Mouse (Mus musculus) telencephalon, adult 2 months (tissue): ENCODE measurements around the gene Olfr866.

Source experiments
- DNase-seq: peaks from one replicate; pipeline ENCODE4 v3.0.0-alpha.2; 2011; ENCODE audit warnings: low read depth, low spot score

The Olfr866 gene

DNA sequence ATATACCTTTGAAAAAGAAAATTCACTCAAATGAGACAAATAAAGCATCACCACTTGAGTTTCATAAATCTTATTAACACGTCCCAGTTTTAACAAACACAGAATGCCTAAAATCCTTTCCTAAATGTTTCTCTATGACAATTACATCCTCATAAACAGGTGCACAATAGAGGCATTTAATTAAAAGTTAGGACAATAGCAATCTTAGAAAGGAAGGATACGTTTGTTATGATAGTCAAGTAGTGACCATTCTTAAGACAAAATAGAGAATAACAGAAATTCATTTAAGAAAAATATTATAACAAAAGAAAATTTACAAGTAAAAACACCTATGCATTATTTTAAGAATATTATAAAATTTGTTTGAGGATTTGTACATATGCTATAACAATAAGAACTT, at the start of gene Olfr866:
Gene Olfr866, minus strand, starts transcription at position 101 of the 400 bp plus-strand sequence.
- no peak for DNase-seq

DNA sequence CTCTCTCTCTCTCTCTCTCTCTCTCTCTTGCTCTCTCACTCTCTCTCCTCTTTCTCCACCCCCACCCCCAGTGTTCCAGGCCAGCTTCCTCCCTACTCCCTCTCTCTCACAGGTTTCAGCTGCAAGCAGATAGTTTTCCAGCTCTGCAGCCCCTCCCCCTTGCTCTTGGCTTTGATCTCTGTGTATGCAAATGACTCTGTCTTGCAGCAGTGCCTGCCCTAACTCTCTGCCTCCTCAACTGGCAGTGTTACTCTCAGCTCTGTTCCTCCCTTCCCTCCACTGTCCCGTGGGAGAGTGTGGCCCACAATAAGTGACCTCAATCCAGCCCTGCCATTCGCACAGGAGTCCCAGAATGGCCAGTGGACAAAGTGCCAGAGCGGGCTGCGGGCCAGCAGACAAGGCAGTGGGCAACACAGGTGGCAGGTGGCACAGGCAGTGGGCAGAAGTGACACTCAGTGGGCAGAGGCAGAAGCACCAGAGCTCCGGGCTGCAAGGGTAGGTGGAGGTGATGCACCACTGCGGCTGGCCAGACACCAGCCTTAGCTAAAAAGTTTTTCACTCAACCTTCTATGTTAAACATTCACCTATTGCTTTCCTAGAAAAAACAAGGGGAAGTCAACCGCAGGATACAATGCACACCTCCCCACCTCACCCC, 45.8 kb upstream of the Olfr866 start:
- DNase-seq: no peak

DNA sequence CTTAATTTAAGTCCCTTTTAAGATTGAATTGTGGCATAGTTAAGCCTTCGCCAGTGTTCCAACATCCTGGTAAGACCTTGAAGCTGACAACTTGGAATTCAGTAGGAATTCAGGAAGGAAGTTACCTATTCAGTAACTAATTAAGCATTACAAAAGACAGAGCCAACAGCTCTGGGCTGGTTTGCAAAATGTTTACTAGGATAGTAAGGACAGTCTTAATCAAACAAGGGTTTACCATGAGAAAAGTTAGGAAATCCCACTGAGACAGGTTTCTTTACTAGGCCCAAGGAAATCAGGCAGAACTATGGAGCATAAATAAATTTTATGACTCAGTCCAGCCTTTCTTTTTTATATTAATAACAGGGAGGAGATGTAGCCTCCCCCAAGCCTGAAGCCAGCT, 43.5 kb upstream of the Olfr866 start:
- no peak for DNase-seq

DNA sequence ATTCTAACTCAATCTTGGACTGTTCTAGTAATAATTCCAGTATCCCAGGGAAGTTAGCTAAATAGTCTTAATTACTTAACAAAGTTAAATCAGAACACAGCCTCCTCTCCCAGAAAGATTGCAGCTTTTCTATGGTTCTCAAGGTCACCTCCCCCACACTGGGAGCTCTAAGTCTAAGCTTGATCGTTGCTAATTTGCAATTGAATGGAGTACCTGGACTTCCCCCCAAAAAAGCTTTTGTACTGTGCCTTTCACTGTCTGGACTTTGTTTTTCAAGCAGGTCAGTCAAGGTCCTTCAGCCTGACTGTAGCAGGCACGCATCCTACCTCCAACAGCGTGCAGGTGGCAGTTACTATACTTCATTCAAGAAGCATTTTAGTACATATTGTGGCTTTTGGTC, 42.4 kb upstream of the Olfr866 start:
- no peak for DNase-seq

DNA sequence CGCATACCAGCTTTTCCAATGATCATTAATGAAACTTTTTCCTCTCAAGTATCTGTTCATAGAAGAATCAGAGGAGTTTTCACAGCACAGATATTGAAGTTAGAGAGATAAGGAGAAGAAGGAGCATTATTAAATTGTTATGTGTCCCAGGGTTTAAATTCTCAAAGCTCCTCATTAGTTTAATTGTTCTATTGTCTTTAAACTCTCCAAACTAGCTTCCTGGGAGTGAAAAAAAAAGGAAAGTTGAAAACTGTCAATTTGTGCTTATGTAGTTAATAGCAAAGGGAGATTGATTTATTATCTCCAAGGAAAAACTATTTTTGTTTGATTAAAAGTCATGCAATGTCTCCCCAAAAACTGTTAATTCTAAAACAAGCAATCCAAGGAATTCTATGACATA, 29.6 kb upstream of the Olfr866 start, which contains the start of gene Olfr867:
Gene Olfr867, minus strand, starts transcription at position 101 of the 400 bp plus-strand sequence.
- no peak for DNase-seq

DNA sequence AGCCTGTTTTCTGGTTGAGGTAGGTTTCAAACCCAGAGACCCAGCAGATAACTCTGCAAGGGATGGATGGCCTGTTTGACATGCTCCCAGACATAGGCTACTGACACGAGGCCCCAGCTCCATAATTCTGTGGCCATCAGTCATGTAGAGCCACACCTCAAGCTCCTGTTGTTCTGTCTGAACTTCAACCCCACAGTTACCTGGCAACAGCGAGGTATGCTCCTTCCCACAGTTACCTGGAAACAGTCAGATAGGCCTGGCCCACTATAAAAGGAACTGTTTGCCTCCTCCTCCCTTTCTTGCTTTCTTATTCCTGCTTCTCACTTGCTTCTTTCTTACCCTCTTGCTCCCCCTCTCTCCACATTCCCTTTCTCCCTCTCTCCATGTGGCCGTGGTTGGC, 20.1 kb upstream of the Olfr866 start:
- DNase-seq: no peak
